13 mouse cellular contexts compared by ENCODE assay signal in genomic region chr7:48756306-48756931, GRCm38 (mm10). TPM values are rescaled to one million over a fixed set of nuclear protein-coding genes. Genes with fewer than 3 reads are reported as not detected.
DNase-seq lines count a peak whose midpoint lies in the region; ATAC-seq and TF ChIP-seq lines count a peak whose summit lies in the region.
"Had no signal": no experiment of that assay in that cellular context is flagged by ENCODE, and none has a peak within 500 bp of the region (broad histone marks: within the 10 kb centered on the region; RNA-seq: fewer than 3 reads in every experiment).

No protein-coding gene starts in this region.

- H3K27me3 ChIP-seq in forebrain, embryonic 14.5 days (replicated peaks; ENCODE audit: control insufficient read depth, insufficient read depth, low read length) = no peaks in the 10 kb centered on the region
- H3K27me3 ChIP-seq in forebrain, embryonic 12.5 days = no peaks in the 10 kb centered on the region
- no peaks in the 10 kb centered on the region for H3K27me3 ChIP-seq in stomach, postnatal 0 days (ENCODE audit: control insufficient read depth, insufficient read depth, low read length)
- H3K27me3 ChIP-seq: heart, embryonic 15.5 days; liver, embryonic 12.5 days had no signal

- TF ChIP-seq EP300 in stomach, postnatal 0 days (optimal IDR thresholded peaks at IDR 0.05) = no peak

- no peak overlapping the region for H3K4me3 ChIP-seq in forebrain, embryonic 14.5 days (ENCODE audit: low read depth, low read length)
- no peak overlapping the region for H3K4me3 ChIP-seq in forebrain, embryonic 12.5 days (replicated peaks)
- H3K4me3 ChIP-seq in layer of hippocampus, adult 2 months = no peak overlapping the region
- H3K4me3 ChIP-seq in stomach, postnatal 0 days (ENCODE audit: low read depth, low read length) = no peak overlapping the region
- H3K4me3 ChIP-seq: forebrain, embryonic 10.5 days; heart, embryonic 15.5 days; liver, embryonic 12.5 days had no signal

- H3K4me2 ChIP-seq in forebrain, embryonic 14.5 days (ENCODE audit: low read length) = no peak overlapping the region
- no peak overlapping the region for H3K4me2 ChIP-seq in forebrain, embryonic 12.5 days
- H3K4me2 ChIP-seq in stomach, postnatal 0 days (replicated peaks; ENCODE audit: low read depth) = no peak overlapping the region
- H3K4me2 ChIP-seq: heart, embryonic 15.5 days; liver, embryonic 12.5 days had no signal

- DNase-seq in forebrain, embryonic 14.5 days (ENCODE audit: low spot score) = peak; percentile 16
- DNase-seq in layer of hippocampus, adult 2 months (ENCODE audit: low spot score in 2 of 2) = no peak
- DNase-seq in layer of hippocampus, postnatal 36 days = no peak
- peak; percentile 30 for DNase-seq in urinary bladder, postnatal 14 days (ENCODE audit: low spot score)
- no peak for DNase-seq in urinary bladder, postnatal 25 days (ENCODE audit: low spot score)
- DNase-seq in stomach, postnatal 0 days (ENCODE audit: low spot score) = no peak
- DNase-seq: gastrocnemius, postnatal 25 days; kidney, postnatal 25 days had no signal

- no peak overlapping the region for H3K27ac ChIP-seq in forebrain, embryonic 14.5 days (ENCODE audit: low read depth, low read length)
- H3K27ac ChIP-seq in forebrain, embryonic 12.5 days = no peak overlapping the region
- H3K27ac ChIP-seq in layer of hippocampus, adult 2 months = no peak overlapping the region
- no peak overlapping the region for H3K27ac ChIP-seq in stomach, postnatal 0 days (replicated peaks)
- H3K27ac ChIP-seq: forebrain, embryonic 10.5 days; heart, embryonic 15.5 days; liver, embryonic 12.5 days had no signal

- no peaks in the 10 kb centered on the region for H3K36me3 ChIP-seq in forebrain, embryonic 14.5 days (ENCODE audit: control insufficient read depth, insufficient read depth, low read length)
- no peaks in the 10 kb centered on the region for H3K36me3 ChIP-seq in forebrain, embryonic 12.5 days (replicated peaks)
- H3K36me3 ChIP-seq in stomach, postnatal 0 days (ENCODE audit: control insufficient read depth, insufficient read depth, low read length) = no peaks in the 10 kb centered on the region
- H3K36me3 ChIP-seq: forebrain, embryonic 10.5 days; heart, embryonic 15.5 days; liver, embryonic 12.5 days had no signal

- no peaks in the 10 kb centered on the region for H3K9me3 ChIP-seq in forebrain, embryonic 14.5 days (replicated peaks; ENCODE audit: control insufficient read depth, low read length)
- no peaks in the 10 kb centered on the region for H3K9me3 ChIP-seq in forebrain, embryonic 12.5 days
- no peaks in the 10 kb centered on the region for H3K9me3 ChIP-seq in stomach, postnatal 0 days (ENCODE audit: control insufficient read depth, low read length)
- H3K9me3 ChIP-seq: forebrain, embryonic 10.5 days; heart, embryonic 15.5 days; liver, embryonic 12.5 days had no signal

- 92% methylated on average over 4 of the region's 4 CpGs for WGBS in forebrain, embryonic 14.5 days
- WGBS in forebrain, embryonic 12.5 days = 90% methylated on average over 4 of the region's 4 CpGs
- 97% methylated on average over 4 of the region's 4 CpGs for WGBS in stomach, postnatal 0 days

- H3K4me1 ChIP-seq in forebrain, embryonic 14.5 days (ENCODE audit: control insufficient read depth, insufficient read depth, low read length) = no peaks in the 10 kb centered on the region
- H3K4me1 ChIP-seq in forebrain, embryonic 12.5 days = no peaks in the 10 kb centered on the region
- H3K4me1 ChIP-seq in stomach, postnatal 0 days (replicated peaks; ENCODE audit: control insufficient read depth, insufficient read depth) = no peaks in the 10 kb centered on the region
- H3K4me1 ChIP-seq: heart, embryonic 15.5 days had no signal

- no peak overlapping the region for H3K9ac ChIP-seq in forebrain, embryonic 14.5 days (ENCODE audit: low read length)
- no peak overlapping the region for H3K9ac ChIP-seq in forebrain, embryonic 12.5 days
- H3K9ac ChIP-seq in stomach, postnatal 0 days (ENCODE audit: low read length) = no peak overlapping the region
- H3K9ac ChIP-seq: heart, embryonic 15.5 days; liver, embryonic 12.5 days had no signal

- no peak for ATAC-seq in forebrain, embryonic 14.5 days
- no peak for ATAC-seq in forebrain, embryonic 12.5 days (ENCODE audit: low FRiP score)
- ATAC-seq in stomach, postnatal 0 days (ENCODE audit: low FRiP score, low TSS enrichment) = no peak
- ATAC-seq in frontal cortex, adult (ENCODE audit: low TSS enrichment) = no peak
- ATAC-seq: liver, embryonic 12.5 days had no signal

- peak; percentile 54 for TF ChIP-seq CTCF in layer of hippocampus, adult 2 months (conservative IDR thresholded peaks at IDR 0.05)
- peak; percentile 64 for TF ChIP-seq CTCF in stomach, postnatal 0 days (IDR thresholded peaks at IDR 0.05; ENCODE audit: low read depth)

RNA-seq across cellular contexts. Expression of gene Zdhhc13, which starts 32.4 kb away (rescaled TPM):
- 54.9 and 61.5 TPM in 2 replicates for polyA plus RNA-seq in forebrain, embryonic 14.5 days (2014; fragmentation: Nextera tagmentation; extraction: Ambion mirVana)
- polyA plus RNA-seq in forebrain, embryonic 12.5 days (2016; fragmentation: Nextera tagmentation; extraction: Ambion mirVana) = 38.9 and 39.5 TPM in 2 replicates
- total RNA-seq in layer of hippocampus, adult 2 months (2021) = 10 to 100 TPM; 20.3 to 23.0 TPM
- 10 to 100 TPM; 21.4 to 23.4 TPM for total RNA-seq in layer of hippocampus, postnatal 36 days (2021)
- 33.3 and 34.0 TPM in 2 replicates for polyA plus RNA-seq in stomach, postnatal 0 days (2015; fragmentation: Nextera tagmentation; extraction: Ambion mirVana)

Comparison
In these comparisons a context has a peak if more than half of its experiments do, and no peak if none do; other contexts are left out.
1. DNase-seq: peak in forebrain, embryonic 14.5 days (single experiment) and urinary bladder, postnatal 14 days (single experiment); none in layer of hippocampus, adult 2 months (0 of 2), layer of hippocampus, postnatal 36 days (0 of 2), urinary bladder, postnatal 25 days (single experiment) and stomach, postnatal 0 days (single experiment).